Mouse (Mus musculus): ENCODE measurements at regions not wholly inside any gene's neighbourhood (a gene's known extent, or its start where the extent isn't known, plus 50 kb on each side); places are given as distances from the start of the nearest gene placed in this dataset.

DNA sequence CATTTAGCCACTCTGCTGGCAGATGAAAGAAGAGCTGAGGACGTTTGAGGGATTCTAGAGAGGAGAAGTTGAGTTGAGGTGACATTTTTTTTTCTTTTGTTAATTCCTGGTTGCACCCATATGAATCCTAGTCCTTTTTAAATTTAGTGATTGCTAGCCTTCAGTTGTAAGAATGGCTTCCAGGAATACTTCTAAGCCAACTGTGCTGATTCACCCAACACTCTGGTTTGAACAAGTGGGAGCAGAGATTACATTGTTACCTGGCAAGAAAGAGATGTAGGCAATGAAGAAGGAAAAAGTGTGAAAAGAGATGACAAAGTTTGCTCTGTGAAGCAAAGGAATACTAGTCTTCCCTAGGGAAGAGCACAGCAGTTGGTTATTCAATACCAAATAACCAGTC is 261.1 kb upstream of the Kcnq5 start:
- no peak for DNase-seq (ENCODE audit: inconsistent ontology term)

DNA sequence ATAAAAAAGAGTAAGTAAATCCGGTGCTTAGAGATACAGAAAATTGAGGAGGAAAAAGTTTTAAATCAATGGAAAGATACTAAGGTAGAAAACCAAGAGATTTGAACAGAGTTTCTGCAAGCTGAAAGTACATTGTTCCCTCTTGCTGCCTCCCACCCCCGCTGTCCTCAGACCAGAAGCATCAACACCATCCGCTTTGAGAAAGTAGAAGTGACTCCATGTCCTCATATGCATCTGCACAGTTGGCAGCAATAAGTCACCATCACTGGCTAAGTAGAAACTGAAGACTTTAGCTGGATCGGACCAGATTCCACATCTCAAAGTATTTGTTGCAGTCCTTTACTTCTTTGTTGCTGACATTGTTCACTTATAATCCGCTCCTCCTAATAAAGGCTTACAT is 250.1 kb upstream of the Kcnq5 start:
- no peak for DNase-seq (ENCODE audit: inconsistent ontology term)

DNA sequence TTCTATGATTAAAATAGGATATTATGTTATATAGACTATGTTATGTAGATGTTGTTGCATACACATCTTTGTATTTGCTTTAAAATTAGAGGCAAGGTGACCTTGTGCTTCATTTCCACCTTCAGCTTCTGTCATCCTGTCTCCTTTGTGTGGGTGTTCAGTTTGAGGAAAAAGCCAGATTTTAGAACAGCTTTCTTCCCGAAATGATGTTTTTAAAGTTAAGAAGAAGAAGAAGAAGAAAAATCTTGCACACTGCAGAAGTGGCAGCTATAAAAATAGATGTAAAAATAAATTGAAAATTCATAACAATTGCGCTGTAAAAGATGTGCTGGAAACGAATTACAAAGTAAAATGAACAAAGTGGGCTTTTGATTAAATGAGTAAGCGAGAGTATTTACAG is 249.5 kb upstream of the Kcnq5 start:
- no peak for DNase-seq (ENCODE audit: inconsistent ontology term)

DNA sequence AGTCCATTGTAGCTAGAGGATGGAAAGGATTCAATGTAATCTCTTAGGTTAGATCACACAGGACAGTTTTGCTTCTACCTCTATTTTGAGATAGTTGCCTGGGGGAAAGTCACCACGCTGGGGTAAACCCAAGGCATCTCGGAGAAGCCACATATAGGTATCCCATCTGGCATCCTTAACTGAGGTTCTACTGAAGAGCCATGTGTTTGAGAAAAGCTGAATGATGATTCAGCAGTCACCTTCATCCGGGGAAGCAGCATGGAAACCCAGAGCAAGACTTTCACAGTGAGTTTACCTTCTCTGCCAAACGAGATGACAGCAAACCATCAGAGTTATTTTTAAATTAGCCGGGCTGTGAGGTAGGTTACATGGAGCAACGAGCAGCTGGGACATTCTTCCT is 248.9 kb upstream of the Kcnq5 start:
- DNase-seq (ENCODE audit: inconsistent ontology term), result no peak

DNA sequence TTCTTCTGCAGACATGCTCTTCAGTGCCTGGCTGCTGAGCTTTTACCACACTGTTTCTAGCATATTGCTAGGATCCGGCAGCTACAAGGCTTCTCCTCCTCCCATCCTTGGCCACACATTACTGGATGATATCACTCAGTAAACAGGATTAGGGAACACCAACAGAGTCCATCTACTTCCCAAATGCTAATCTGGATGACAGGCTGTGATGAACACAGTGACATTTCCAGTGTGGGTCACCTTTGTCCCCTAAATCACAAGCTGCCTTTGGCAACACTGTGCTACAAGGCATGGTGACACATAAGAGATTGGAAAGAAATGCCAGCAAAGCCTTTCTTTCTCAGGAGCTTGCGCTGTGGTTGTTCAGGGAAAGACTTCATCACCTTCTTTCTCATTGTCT is 246.5 kb upstream of the Kcnq5 start:
- no peak for DNase-seq (ENCODE audit: inconsistent ontology term)

DNA sequence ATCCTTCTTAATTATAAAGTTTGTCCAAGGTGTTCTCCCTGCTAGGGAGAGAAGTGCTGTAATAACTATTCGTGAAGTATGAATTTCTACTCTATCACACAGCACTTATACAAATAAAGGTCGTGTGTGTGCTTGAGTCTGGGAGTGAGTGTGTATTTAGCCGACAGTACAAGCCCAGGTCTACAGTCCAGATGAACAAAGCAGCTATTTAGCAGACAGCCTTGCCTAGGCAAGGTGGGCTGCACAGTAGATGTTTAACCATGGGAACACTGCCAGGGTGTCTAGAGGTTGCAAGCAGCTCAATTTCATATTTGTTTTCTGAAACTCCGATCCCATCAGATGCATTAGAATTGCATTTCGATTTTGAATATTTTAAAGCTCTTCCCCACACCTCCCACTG is 245.2 kb upstream of the Kcnq5 start:
- DNase-seq (ENCODE audit: inconsistent ontology term), result no peak

DNA sequence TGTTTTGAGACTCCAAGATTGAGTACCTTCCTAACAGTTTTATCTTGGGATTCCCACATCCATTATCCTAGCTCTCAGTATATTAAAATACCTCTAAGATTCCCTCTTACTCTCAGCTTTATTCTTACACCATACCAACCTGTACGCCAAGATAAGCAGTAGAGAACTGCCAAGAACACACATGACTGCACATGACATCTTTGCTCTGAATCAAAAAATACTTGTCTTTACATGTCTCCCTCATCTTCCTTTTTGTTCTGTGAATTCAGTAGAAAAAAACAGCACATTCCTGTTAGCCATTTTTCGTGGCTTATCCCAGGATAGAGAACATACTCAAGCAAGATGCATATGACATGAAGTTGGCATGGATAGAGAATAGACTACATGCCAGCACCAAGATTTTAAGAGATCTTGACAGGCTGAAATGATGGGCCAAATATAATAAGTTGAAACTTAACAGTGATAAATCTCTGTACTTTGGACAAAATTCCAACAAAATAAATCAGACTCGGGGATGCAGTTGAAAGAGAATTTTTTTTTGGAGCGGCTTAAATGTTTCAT is 206.0 kb upstream of the Kcnq5 start:
- DNase-seq (ENCODE audit: inconsistent ontology term), result peak; percentile 16

DNA sequence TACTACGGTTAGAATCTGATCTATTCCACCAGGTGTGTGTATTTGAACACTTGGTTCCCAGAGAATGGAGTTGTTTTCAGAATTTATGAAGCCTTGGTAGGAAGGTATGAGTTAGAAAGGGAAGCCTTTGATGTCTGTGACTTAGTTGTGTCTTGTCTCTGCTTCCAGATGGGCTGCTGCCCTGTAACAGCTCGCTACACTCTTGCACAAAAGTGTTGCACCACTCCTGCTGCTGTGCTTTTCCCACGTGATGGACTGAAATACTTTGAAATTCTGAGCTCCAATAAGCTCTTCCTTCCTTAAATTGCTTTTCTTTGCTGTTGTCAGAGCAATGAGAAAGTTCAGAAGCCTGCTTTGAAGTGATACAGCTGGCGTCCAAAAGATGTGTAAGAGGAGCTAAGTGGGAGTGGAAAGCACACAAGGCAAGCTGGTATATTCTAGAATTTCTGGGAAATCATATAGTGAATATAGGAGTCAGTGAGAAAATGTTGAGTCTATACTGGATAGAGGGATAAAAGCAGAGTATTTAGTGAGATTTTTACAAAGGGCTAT is 174.9 kb upstream of the Kcnq5 start:
- DNase-seq (ENCODE audit: inconsistent ontology term), result no peak

DNA sequence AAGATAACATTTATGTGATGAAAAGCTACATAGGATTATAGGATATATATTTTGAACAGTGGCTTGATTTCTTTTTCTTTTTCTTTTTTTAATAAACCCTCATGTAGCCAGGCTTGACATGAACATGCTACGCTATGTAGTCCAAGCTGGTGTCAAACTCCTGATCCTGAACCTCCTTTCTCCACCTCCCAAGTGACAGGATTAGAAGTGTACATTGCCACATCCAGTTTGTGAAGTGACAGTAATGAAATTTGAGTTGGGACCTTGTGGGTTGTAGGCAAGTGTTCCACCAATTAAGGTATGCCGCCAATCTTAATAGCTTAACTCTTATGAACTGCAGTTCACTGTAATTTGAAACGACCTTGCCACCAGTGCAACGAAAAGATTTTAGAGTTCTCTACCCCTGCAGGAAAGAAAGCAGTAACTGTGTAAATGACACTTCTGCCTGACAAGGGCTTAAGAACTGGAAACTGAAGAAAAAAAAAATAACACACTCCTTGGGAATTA is 156.6 kb upstream of the Kcnq5 start:
- no peak for DNase-seq (ENCODE audit: inconsistent ontology term)

DNA sequence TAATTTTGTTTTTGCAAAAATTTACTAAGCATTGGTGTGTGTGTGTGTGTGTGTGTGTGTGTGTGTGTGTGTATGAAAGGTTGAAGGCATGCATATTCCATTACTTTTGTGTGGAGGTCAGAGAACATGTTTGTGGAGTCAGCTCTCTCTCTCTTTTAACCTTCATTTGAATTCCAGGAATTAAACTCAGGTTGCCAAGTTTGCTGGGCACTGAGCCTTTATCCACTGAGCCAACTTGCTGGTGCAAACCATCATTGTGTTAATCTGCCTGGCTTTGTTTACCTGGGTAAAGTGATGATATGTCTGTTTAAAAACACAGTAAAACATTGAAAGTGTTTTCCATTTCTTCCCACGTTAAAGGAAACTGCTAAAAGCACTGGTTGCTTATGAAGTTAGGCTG is 154.7 kb upstream of the Kcnq5 start:
- no peak for DNase-seq (ENCODE audit: inconsistent ontology term)

DNA sequence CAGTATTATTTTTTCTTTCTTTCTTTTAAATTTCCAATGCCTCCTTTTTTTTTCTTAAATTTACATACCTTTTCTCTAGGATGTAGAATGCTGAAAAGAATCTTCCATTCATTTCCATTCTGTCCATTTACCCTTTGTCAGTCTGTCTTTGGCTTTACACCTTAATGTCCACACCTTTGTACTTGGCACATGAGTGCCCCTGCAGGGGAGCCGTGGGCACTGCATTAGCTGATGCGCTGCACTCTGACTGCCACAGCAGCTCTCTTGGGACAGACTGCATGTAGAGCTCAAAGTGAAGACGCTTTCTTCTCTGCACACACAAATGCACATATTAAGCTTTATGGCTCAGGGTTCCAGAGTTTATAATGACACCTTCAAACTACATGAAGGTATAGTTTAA is 143.8 kb upstream of the Kcnq5 start:
- no peak for DNase-seq (ENCODE audit: inconsistent ontology term)

DNA sequence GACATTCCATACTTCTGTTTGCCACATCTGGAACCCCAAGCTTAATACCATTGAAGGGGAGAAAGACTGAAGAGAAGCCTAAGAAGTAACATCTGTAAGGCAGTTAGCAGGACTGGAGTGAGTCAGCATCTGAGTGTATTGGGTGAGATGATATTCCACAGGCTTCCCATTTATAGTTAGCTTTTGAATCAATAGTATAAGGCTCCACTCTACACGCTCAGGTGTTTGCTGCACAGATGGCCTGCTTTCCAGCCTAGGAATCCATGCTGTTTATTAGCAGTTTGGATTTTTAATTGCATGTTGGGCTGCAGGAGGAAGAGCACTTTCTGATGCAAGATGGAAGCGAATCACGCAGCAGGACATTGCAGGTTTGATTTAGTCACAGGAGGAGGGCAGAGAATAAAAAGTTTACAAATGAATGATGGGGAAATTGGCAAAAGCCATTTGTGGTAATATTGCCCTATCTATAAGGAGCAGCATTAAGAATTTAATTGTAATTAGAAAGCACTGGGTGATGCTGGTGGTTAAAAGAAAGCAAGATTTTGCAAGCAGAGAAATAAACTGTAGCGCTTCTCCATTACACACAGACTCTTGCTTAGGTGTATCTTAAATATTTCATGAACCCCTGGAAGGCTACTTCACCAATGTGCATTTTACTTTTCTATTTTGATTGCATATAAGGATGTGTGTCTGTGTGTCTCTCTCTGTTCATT is 109.8 kb upstream of the Kcnq5 start:
- no peak for DNase-seq (ENCODE audit: inconsistent ontology term)

DNA sequence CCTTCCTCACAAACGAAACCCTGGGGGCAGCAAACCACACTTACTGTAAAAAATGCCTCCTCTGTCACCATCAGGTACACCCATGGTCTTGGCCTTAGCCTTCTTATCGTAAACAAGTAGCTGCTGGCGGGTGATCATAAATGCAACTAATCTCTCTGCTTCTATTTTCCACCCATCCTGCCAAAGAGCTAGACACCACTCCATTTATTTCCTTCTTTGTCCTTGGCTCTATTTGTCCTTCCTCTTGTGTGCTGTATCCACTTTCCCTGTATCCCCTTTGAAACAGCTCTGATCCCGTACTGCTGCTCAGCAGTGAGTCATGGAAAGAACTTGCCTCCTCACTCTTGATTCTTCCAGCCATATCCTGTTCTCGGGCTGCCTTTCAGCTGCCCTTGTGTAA is 108.3 kb upstream of the Kcnq5 start:
- DNase-seq (ENCODE audit: inconsistent ontology term), result no peak
